Mouse (Mus musculus): ENCODE measurements around the gene Epb41l4b. TPM values are rescaled to one million over a fixed set of nuclear protein-coding genes. Genes with fewer than 3 reads are reported as not detected.

The Epb41l4b gene
- polyA plus RNA-seq, 1 experiment: 3.5 TPM

- Histone ChIP-seq H3K4me1 (ENCODE audit: control insufficient read depth, insufficient read depth, low read length) (peaks cover 5% of the 10 kb centered on the region), H3K27ac (ENCODE audit: control insufficient read depth, insufficient read depth, low read depth, low read length, poor library complexity) (no peak overlapping the region), H3K4me3 (replicated peaks; ENCODE audit: control insufficient read depth, low read depth, low read length) (no peak overlapping the region)
- TF ChIP-seq POLR2A (IDR thresholded peaks at IDR 0.05; ENCODE audit: borderline replicate concordance, control insufficient read depth, low read depth, low read length) (no peak), CTCF (IDR thresholded peaks at IDR 0.05; ENCODE audit: control insufficient read depth, insufficient read depth, low read length) (no peak)
- WGBS: 78% methylated on average over 2 of the region's 2 CpGs
Observed at GRCm38 (mm10) chr4:57058623-57059022, 84.6 kb downstream of the Epb41l4b start.

- 41% methylated on average over 4 of the region's 4 CpGs for WGBS
Observed at GRCm38 (mm10) chr4:57057637-57058036, 85.6 kb downstream of the Epb41l4b start.

GRCm38 (mm10) chr4:57055635-57056034 is 87.6 kb downstream of the Epb41l4b start:
- Histone ChIP-seq H3K4me1 (ENCODE audit: control insufficient read depth, insufficient read depth, low read length) (peaks cover 5% of the 10 kb centered on the region), H3K27ac (ENCODE audit: control insufficient read depth, insufficient read depth, low read depth, low read length, poor library complexity) (peak overlapping the region; percentile 85), H3K4me3 (replicated peaks; ENCODE audit: control insufficient read depth, low read depth, low read length) (no peak overlapping the region)
- 3% methylated on average over 7 of the region's 7 CpGs for WGBS
- TF ChIP-seq CTCF (IDR thresholded peaks at IDR 0.05; ENCODE audit: control insufficient read depth, insufficient read depth, low read length) (no peak), POLR2A (IDR thresholded peaks at IDR 0.05; ENCODE audit: borderline replicate concordance, control insufficient read depth, low read depth, low read length) (no peak)

More at GRCm38 (mm10) chr4:57057637-57058036, 85.6 kb downstream of the Epb41l4b start:
- Histone ChIP-seq H3K4me3 (replicated peaks; ENCODE audit: control insufficient read depth, low read depth, low read length) (no peak overlapping the region), H3K27ac (ENCODE audit: control insufficient read depth, insufficient read depth, low read depth, low read length, poor library complexity) (no peak overlapping the region), H3K4me1 (ENCODE audit: control insufficient read depth, insufficient read depth, low read length) (peaks cover 5% of the 10 kb centered on the region)
- no peak for TF ChIP-seq POLR2A (IDR thresholded peaks at IDR 0.05; ENCODE audit: borderline replicate concordance, control insufficient read depth, low read depth, low read length)
- no peak for TF ChIP-seq CTCF (IDR thresholded peaks at IDR 0.05; ENCODE audit: control insufficient read depth, insufficient read depth, low read length)

- TF ChIP-seq CTCF (IDR thresholded peaks at IDR 0.05; ENCODE audit: control insufficient read depth, insufficient read depth, low read length) (no peak), POLR2A (IDR thresholded peaks at IDR 0.05; ENCODE audit: borderline replicate concordance, control insufficient read depth, low read depth, low read length) (no peak)
- H3K4me1 ChIP-seq (ENCODE audit: control insufficient read depth, insufficient read depth, low read length): peaks cover 3% of the 10 kb centered on the region
- WGBS: 74% methylated on average over 5 of the region's 5 CpGs
- no peak overlapping the region for H3K27ac ChIP-seq (ENCODE audit: control insufficient read depth, insufficient read depth, low read depth, low read length, poor library complexity)
- no peak overlapping the region for H3K4me3 ChIP-seq (replicated peaks; ENCODE audit: control insufficient read depth, low read depth, low read length)
Observed at GRCm38 (mm10) chr4:57049281-57049921, 93.8 kb downstream of the Epb41l4b start.

GRCm38 (mm10) chr4:57048566-57048965 is 94.7 kb downstream of the Epb41l4b start:
- Histone ChIP-seq H3K4me1 (ENCODE audit: control insufficient read depth, insufficient read depth, low read length) (peaks cover 1% of the 10 kb centered on the region), H3K27ac (ENCODE audit: control insufficient read depth, insufficient read depth, low read depth, low read length, poor library complexity) (no peak overlapping the region), H3K4me3 (replicated peaks; ENCODE audit: control insufficient read depth, low read depth, low read length) (no peak overlapping the region)
- TF ChIP-seq CTCF (IDR thresholded peaks at IDR 0.05; ENCODE audit: control insufficient read depth, insufficient read depth, low read length) (no peak), POLR2A (IDR thresholded peaks at IDR 0.05; ENCODE audit: borderline replicate concordance, control insufficient read depth, low read depth, low read length) (no peak)
- WGBS: 50% methylated on average over 6 of the region's 6 CpGs

- 79% methylated on average over 9 of the region's 9 CpGs for WGBS
- no peak for TF ChIP-seq POLR2A (IDR thresholded peaks at IDR 0.05; ENCODE audit: borderline replicate concordance, control insufficient read depth, low read depth, low read length)
- H3K4me1 ChIP-seq (ENCODE audit: control insufficient read depth, insufficient read depth, low read length): peaks cover 1% of the 10 kb centered on the region
- no peak overlapping the region for H3K4me3 ChIP-seq (replicated peaks; ENCODE audit: control insufficient read depth, low read depth, low read length)
- no peak overlapping the region for H3K27ac ChIP-seq (ENCODE audit: control insufficient read depth, insufficient read depth, low read depth, low read length, poor library complexity)
Observed at GRCm38 (mm10) chr4:57046160-57046571, 97.1 kb downstream of the Epb41l4b start.

- Histone ChIP-seq H3K4me1 (ENCODE audit: control insufficient read depth, insufficient read depth, low read length) (peaks cover 3% of the 10 kb centered on the region), H3K27ac (ENCODE audit: control insufficient read depth, insufficient read depth, low read depth, low read length, poor library complexity) (no peak overlapping the region), H3K4me3 (replicated peaks; ENCODE audit: control insufficient read depth, low read depth, low read length) (no peak overlapping the region)
- TF ChIP-seq CTCF (IDR thresholded peaks at IDR 0.05; ENCODE audit: control insufficient read depth, insufficient read depth, low read length) (no peak), POLR2A (IDR thresholded peaks at IDR 0.05; ENCODE audit: borderline replicate concordance, control insufficient read depth, low read depth, low read length) (no peak)
- 88% methylated on average over 8 of the region's 8 CpGs for WGBS
Observed at GRCm38 (mm10) chr4:57043621-57044020, 99.6 kb downstream of the Epb41l4b start.

- TF ChIP-seq CTCF (IDR thresholded peaks at IDR 0.05; ENCODE audit: control insufficient read depth, insufficient read depth, low read length) (no peak), POLR2A (IDR thresholded peaks at IDR 0.05; ENCODE audit: borderline replicate concordance, control insufficient read depth, low read depth, low read length) (no peak)
- Histone ChIP-seq H3K4me3 (replicated peaks; ENCODE audit: control insufficient read depth, low read depth, low read length) (no peak overlapping the region), H3K4me1 (ENCODE audit: control insufficient read depth, insufficient read depth, low read length) (peaks cover 2% of the 10 kb centered on the region; the same call in 1 of the 2 replicates), H3K27ac (ENCODE audit: control insufficient read depth, insufficient read depth, low read depth, low read length, poor library complexity) (no peak overlapping the region)
- WGBS: 84% methylated on average over 6 of the region's 6 CpGs
Observed at GRCm38 (mm10) chr4:57041661-57042060, 101.6 kb downstream of the Epb41l4b start.

GRCm38 (mm10) chr4:57041211-57041610 is 102.0 kb downstream of the Epb41l4b start:
- H3K4me3 ChIP-seq (replicated peaks; ENCODE audit: control insufficient read depth, low read depth, low read length): no peak overlapping the region
- H3K27ac ChIP-seq (ENCODE audit: control insufficient read depth, insufficient read depth, low read depth, low read length, poor library complexity): no peak overlapping the region
- whole genome bisulfite sequencing: 91% methylated on average over 4 of the region's 4 CpGs
- TF ChIP-seq POLR2A (IDR thresholded peaks at IDR 0.05; ENCODE audit: borderline replicate concordance, control insufficient read depth, low read depth, low read length) (no peak), CTCF (IDR thresholded peaks at IDR 0.05; ENCODE audit: control insufficient read depth, insufficient read depth, low read length) (no peak)
- H3K4me1 ChIP-seq (ENCODE audit: control insufficient read depth, insufficient read depth, low read length): peaks cover 2% of the 10 kb centered on the region; the same call in 1 of the 2 replicates

All from bone marrow, adult 2 months (tissue).